Mouse (Mus musculus) naive thymus-derived CD4-positive, alpha-beta T cell, adult 2 months (primary cell): ENCODE data around the gene Arhgap36.

Source experiments
- DNase-seq: peaks from one replicate; pipeline ENCODE4 v3.0.0-alpha.2; 2011; ENCODE audit warnings: low read depth

The Arhgap36 gene

GRCm38 (mm10) chrX:49463442-49463970 lies at the start of gene Arhgap36:
TSS of gene Arhgap36 (plus strand) at chrX:49463945.
- DNase-seq = no peak

DNA sequence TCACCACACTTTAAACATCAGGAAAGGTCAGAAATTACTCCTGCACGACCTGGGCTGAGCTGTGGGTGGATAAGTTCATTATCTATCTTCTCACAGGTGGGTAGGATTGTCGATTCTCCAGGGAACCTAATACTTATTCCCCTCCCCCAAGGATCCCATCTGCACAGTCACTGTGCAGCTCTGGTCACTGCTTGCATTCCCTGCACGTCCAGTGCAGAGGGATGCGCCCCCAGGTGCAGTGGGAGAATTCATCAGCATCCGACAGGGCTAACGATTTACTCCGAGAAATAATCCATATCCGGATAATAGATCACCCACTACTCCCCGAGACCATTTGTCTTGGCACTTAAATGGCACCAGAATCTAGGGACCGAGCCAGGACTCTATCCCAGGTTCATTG lies 6.0 kb upstream of the Arhgap36 start:
- no peak for DNase-seq

- no peak for DNase-seq
Observed at GRCm38 (mm10) chrX:49470287-49471054, 6.7 kb downstream of the Arhgap36 start.

DNA sequence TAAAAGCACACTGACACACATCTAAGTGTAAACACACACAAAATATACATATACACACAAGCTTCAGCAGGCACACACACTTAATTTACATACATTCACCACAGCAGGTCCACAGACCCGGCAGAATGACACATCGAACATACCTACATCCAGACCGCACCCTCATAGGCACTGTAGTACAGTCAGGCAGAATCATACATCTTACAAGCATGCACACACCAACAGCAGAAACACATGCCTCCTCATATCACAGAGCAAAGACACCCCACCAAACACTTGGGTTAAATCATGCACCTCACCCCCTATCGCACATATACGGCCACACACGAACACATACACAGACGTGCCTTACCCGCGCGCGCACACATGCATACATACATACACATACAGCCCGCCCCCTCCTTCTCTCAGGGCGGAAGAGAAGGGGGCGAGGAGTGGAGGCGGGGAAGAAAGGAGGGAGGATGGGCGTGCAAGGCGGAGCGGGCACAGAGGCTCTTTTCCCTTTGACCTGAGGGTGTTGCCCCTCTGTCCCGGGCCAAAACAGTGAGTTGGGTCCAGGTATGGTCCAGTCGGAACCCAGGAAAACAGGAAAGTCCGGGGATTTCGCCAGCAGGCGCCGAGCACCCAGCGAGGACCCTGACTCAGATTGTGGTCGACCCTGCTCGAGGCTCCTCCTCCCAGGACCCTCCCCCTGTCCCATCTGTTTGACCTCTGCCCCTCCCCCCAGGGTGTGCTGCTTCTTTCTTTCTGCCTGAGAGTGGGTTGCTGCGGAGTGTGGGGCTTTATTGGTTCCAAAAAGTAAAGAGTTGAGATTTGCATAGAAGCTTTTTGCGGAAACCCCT lies 16.4 kb downstream of the Arhgap36 start:
- DNase-seq = no peak

DNA sequence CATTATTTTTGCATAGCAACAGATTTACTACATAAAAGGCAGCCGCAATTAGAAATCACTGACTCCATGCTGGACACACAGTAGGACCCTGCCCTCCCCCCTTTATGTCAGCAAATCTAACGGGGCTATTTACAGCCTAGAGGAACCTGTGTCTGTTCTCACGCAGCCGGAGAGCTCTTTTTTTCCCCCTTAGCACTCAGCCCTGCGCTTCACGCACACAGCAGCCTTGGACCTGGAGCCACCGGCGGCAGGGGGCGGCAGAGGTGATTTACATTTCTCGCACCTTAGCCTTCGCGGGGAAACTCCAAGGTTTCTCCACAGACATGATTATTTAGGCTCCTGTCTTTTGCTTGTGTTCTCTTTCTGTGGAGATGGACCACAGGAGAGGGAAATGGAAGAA lies 17.1 kb downstream of the Arhgap36 start:
- DNase-seq = no peak

DNA sequence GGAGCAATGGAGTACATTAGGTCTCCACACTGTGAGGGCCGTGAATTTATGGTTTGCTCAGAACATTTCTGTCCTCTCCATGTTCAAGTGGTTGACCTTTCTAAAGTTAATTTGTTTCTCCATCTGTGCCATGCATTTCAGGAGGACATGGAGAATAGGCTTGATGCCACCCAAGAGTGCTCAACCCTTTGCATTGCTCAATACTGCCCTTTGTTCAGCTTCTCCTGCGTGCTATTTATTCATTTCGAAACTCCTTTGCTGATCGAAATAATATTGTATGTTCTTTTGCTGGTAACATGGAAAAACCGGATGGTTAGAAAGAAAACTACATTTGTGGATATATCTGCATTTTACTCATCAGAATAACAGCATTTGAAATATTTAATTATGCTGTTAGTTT lies 25.4 kb downstream of the Arhgap36 start:
- DNase-seq = no peak

DNA sequence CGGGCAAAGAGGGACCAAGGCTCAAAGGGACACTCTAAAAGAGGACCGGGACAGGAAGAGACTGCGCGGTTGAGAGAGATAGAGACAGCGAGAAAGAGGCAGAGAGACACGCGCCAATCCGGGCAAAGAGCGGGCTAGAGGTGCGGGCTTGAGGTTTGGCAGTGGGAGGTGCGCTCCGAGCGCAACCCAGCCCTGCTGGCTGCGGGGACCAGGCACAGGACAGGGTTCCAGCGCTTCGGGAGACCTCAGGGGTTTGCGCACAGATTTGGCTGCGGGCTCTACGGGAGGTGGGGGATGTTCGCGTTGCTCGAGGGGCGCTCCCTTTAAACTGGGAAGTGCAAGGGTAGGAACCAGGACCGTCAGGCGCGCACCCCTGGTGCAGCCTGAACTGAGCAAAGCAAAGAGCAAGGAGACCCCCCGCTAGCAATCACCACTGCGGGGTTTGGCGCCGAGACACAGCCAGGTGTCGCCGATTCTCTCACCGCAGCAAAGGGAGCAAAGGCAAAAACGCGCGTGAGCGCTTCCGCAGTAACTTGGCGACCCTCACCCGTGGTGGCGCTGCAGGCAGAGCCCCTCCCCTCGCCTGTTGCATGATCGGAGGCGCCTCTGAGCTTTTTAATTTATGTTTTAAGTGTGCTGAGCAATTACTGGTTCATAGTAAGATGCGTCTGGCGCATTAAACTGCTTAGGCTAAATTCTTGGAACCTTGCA lies 30.1 kb downstream of the Arhgap36 start:
- no peak for DNase-seq
